Mouse (Mus musculus): Measurements from ENCODE around the gene Ckap2l. TPM values are rescaled to one million over a fixed set of nuclear protein-coding genes. Genes with fewer than 3 reads are reported as not detected.

The Ckap2l gene
- 4.3 and 4.4 TPM in 2 replicates for polyA plus RNA-seq (2012; rRNA removed)

DNA sequence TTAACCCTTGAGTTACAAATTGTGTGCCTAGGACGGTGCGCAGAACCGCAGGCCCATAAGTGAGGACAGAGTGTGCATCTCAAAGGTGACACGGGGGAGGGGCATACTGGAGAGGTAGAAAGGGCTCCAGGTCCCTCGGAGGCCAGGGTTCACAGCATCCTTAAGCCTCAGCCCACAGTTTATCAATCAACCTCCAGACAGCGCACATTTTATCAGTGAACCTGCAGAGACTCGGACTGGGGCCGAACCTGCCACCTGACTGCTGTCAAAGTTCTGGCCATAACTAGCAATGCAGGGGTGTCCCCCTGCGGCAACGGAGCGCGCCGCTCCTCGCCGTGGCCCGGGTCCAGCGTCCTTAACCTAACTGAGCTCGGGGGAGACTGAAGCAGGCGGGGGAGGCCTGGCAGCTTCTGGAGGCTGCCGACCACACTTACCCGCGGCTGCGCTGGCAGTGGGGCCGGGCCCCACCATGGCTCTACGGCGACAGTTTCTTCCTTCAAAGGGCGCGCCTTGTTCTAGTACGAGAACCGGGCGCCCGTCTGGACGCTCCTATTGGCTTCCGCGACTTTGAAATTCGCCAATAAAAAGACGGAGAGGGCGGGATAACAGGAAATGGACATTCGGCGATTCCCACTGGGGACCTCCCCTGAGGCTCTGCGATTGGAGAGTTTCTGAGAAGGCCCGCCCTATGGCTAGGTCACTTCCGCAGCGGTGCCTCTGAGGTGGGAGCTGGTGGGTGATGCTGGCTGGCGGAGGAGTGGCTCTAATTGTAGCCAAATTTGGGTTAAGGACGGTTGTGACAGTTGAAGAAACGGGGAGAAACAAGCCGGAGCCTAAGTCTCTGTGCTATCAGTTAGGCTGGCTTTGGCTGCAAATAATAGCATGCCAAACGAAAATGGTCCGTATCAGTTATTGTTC lies at the start of gene Ckap2l:
TSS of gene Ckap2l (minus strand) at position 542 of the 918 bp plus-strand sequence.

DNA sequence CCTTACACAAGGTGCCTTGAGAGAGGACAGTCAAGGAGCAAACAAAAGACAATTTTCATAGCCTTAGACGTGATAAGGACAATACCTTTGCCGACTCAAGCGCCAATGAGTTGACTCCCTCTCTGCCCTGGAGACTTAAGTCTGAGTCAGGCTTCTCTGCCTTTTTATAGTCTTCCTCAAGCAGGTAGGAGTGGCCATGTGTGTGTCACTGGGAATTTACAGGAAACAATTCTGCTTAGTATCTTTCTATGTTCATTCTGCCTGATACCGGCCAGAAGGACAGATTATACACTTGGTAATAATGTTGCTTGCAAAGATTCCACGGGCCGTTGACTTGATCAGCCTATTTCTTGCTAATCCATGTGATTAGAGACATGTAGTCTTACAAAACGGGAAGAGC lies 12.8 kb upstream of the Ckap2l start, which contains the start of gene Il1a:
TSS of gene Il1a (minus strand) at position 137 of the 400 bp plus-strand sequence.

Other genes starting within 250 kb of the Ckap2l start
- gene Vinac1, start 249.0 kb downstream of the Ckap2l start, polyA plus RNA-seq (2012; rRNA removed) = 0.08 and 0.09 TPM in 2 replicates
- 1.1 and 1.2 TPM in 2 replicates for gene Ttl, start 231.3 kb downstream of the Ckap2l start, polyA plus RNA-seq (2012; rRNA removed)
- gene Polr1b, start 196.2 kb downstream of the Ckap2l start, polyA plus RNA-seq (2012; rRNA removed) = 8.1 and 9.2 TPM in 2 replicates
- gene Chchd5, start 167.5 kb downstream of the Ckap2l start, polyA plus RNA-seq (2012; rRNA removed) = 11.4 and 12.6 TPM in 2 replicates
- 23.0 and 25.6 TPM in 2 replicates for gene Slc20a1, start 98.4 kb downstream of the Ckap2l start, polyA plus RNA-seq (2012; rRNA removed)
- gene Il1a, start 12.8 kb upstream of the Ckap2l start, polyA plus RNA-seq (2012; rRNA removed) = 4.3 and 5.7 TPM in 2 replicates
- gene Il1b, start 73.9 kb upstream of the Ckap2l start, polyA plus RNA-seq (2012; rRNA removed) = 0.52 and 1.4 TPM in 2 replicates
- 0.01 TPM in 1 of 2 replicates, not detected in the other for gene F830045P16Rik, start 239.4 kb upstream of the Ckap2l start, polyA plus RNA-seq (2012; rRNA removed)